In genomic region chr5:112411514-112412335, GRCm38 (mm10) we compare ENCODE assay signal across 9 mouse cellular contexts. TPM values are rescaled to one million over a fixed set of nuclear protein-coding genes. Genes with fewer than 3 reads are reported as not detected.
DNase-seq lines count a peak whose midpoint lies in the region; ATAC-seq and TF ChIP-seq lines count a peak whose summit lies in the region.
"Had no signal": no experiment of that assay in that cellular context is flagged by ENCODE, and none has a peak within 500 bp of the region (broad histone marks: within the 10 kb centered on the region; RNA-seq: fewer than 3 reads in every experiment).

No protein-coding gene starts in this region.

- H3K27ac ChIP-seq in lung, postnatal 0 days (ENCODE audit: low read length), result no peak overlapping the region
- peak overlapping the region; percentile 73 for H3K27ac ChIP-seq in midbrain, embryonic 12.5 days (replicated peaks)
- no peak overlapping the region for H3K27ac ChIP-seq in intestine, embryonic 15.5 days

- H3K9ac ChIP-seq in lung, postnatal 0 days (replicated peaks; ENCODE audit: low read depth), result no peak overlapping the region
- no peak overlapping the region for H3K9ac ChIP-seq in midbrain, embryonic 12.5 days (replicated peaks)
- no peak overlapping the region for H3K9ac ChIP-seq in intestine, embryonic 15.5 days

- H3K27me3 ChIP-seq in lung, postnatal 0 days (replicated peaks; ENCODE audit: insufficient read depth, low read length), result no peaks in the 10 kb centered on the region
- peaks cover 11% of the 10 kb centered on the region; the same call in 1 of the 2 replicates for H3K27me3 ChIP-seq in midbrain, embryonic 12.5 days
- H3K27me3 ChIP-seq in intestine, embryonic 15.5 days (replicated peaks), result 0 out of 2 replicates have a peak, but pooled peaks cover 6% of the 10 kb centered on the region

- peak; percentile 15 for DNase-seq in lung, postnatal 0 days (ENCODE audit: low spot score)
- no peak for DNase-seq in lung, postnatal 10 days
- DNase-seq in forelimb bud, embryonic 11.5 days (ENCODE audit: low read depth, low spot score), result peak; percentile 71
- no peak for DNase-seq in cerebellum, postnatal 25 days
- DNase-seq in adrenal gland, postnatal 25 days, result no peak
- no peak for DNase-seq in thymus, postnatal 10 days (ENCODE audit: low spot score in 2 of 2)

- no peak for TF ChIP-seq EP300 in lung, postnatal 0 days (IDR thresholded peaks at IDR 0.05)

- no peaks in the 10 kb centered on the region for H3K36me3 ChIP-seq in lung, postnatal 0 days (ENCODE audit: insufficient read depth, low read length)
- H3K36me3 ChIP-seq in midbrain, embryonic 12.5 days, result no peaks in the 10 kb centered on the region
- H3K36me3 ChIP-seq in intestine, embryonic 15.5 days, result no peaks in the 10 kb centered on the region

- H3K4me1 ChIP-seq in lung, postnatal 0 days (ENCODE audit: insufficient read depth, low read depth, low read length), result no peaks in the 10 kb centered on the region
- H3K4me1 ChIP-seq in midbrain, embryonic 12.5 days, result peaks cover 37% of the 10 kb centered on the region
- no peaks in the 10 kb centered on the region for H3K4me1 ChIP-seq in intestine, embryonic 15.5 days (replicated peaks)

- no peaks in the 10 kb centered on the region; the same call in 1 of the 2 replicates for H3K9me3 ChIP-seq in lung, postnatal 0 days (ENCODE audit: low read length)
- H3K9me3 ChIP-seq in midbrain, embryonic 12.5 days, result no peaks in the 10 kb centered on the region
- no peaks in the 10 kb centered on the region for H3K9me3 ChIP-seq in intestine, embryonic 15.5 days

- no peak for TF ChIP-seq CTCF in lung, postnatal 0 days (IDR thresholded peaks at IDR 0.05)

- H3K4me3 ChIP-seq in lung, postnatal 0 days (ENCODE audit: low read depth, low read length), result no peak overlapping the region
- no peak overlapping the region for H3K4me3 ChIP-seq in midbrain, embryonic 12.5 days
- H3K4me3 ChIP-seq in intestine, embryonic 15.5 days (replicated peaks), result no peak overlapping the region

- ATAC-seq in lung, postnatal 0 days, result no peak
- ATAC-seq in midbrain, embryonic 12.5 days (ENCODE audit: low FRiP score, low read depth), result peak; percentile 76
- no peak for ATAC-seq in intestine, embryonic 15.5 days

- H3K4me2 ChIP-seq in lung, postnatal 0 days (replicated peaks; ENCODE audit: low read depth, low read length), result no peak overlapping the region
- peak overlapping the region; percentile 30 for H3K4me2 ChIP-seq in midbrain, embryonic 12.5 days (replicated peaks)
- no peak overlapping the region; the same call in 1 of the 2 replicates for H3K4me2 ChIP-seq in intestine, embryonic 15.5 days (replicated peaks)

- WGBS in lung, postnatal 0 days, result 11% methylated on average over 19 of the region's 19 CpGs
- WGBS in midbrain, embryonic 12.5 days, result 14% methylated on average over 19 of the region's 19 CpGs
- 11% methylated on average over 19 of the region's 19 CpGs for whole genome bisulfite sequencing in intestine, embryonic 15.5 days

RNA-seq across cellular contexts. Expression of gene Asphd2, which starts 17.1 kb away (rescaled TPM):
- 1.9 and 2.0 TPM in 2 replicates for polyA plus RNA-seq in lung, postnatal 0 days (2015; fragmentation: Nextera tagmentation; extraction: Ambion mirVana)
- polyA plus RNA-seq in midbrain, embryonic 12.5 days (2016; fragmentation: Nextera tagmentation; extraction: Ambion mirVana), result 58.3 and 65.7 TPM in 2 replicates
- 8.5 and 10.1 TPM in 2 replicates for polyA plus RNA-seq in intestine, embryonic 15.5 days (2015; fragmentation: Nextera tagmentation; extraction: Ambion mirVana)
- 1.4 and 2.5 TPM in 2 replicates for total RNA-seq in adrenal gland, postnatal 25 days (2021)
- polyA plus RNA-seq: liver, embryonic 16.5 days had no signal

RNA-seq across cellular contexts. Expression of gene Gm6588, which starts 37.5 kb away (rescaled TPM):
- not detected in 2 replicates for polyA plus RNA-seq in lung, postnatal 0 days (2015; fragmentation: Nextera tagmentation; extraction: Ambion mirVana)
- 0.42 and 0.58 TPM in 2 replicates for polyA plus RNA-seq in midbrain, embryonic 12.5 days (2016; fragmentation: Nextera tagmentation; extraction: Ambion mirVana)
- not detected in 2 replicates for polyA plus RNA-seq in intestine, embryonic 15.5 days (2015; fragmentation: Nextera tagmentation; extraction: Ambion mirVana)
- total RNA-seq in adrenal gland, postnatal 25 days (2021), result not detected in 2 replicates
- polyA plus RNA-seq: liver, embryonic 16.5 days had no signal

RNA-seq across cellular contexts. Expression of gene Gm6583, which starts 55.9 kb away (rescaled TPM):
- polyA plus RNA-seq in lung, postnatal 0 days (2015; fragmentation: Nextera tagmentation; extraction: Ambion mirVana), result 0.25 and 0.31 TPM in 2 replicates
- polyA plus RNA-seq in midbrain, embryonic 12.5 days (2016; fragmentation: Nextera tagmentation; extraction: Ambion mirVana), result 0.26 and 0.30 TPM in 2 replicates
- polyA plus RNA-seq in intestine, embryonic 15.5 days (2015; fragmentation: Nextera tagmentation; extraction: Ambion mirVana), result 0.16 and 0.23 TPM in 2 replicates
- 0.36 TPM in 1 of 2 replicates, not detected in the other for total RNA-seq in adrenal gland, postnatal 25 days (2021)

Comparison
In these comparisons a context has a peak if more than half of its experiments do, and no peak if none do; other contexts are left out.
1. DNase-seq: peak in lung, postnatal 0 days (single experiment) and forelimb bud, embryonic 11.5 days (single experiment); none in lung, postnatal 10 days (single experiment), cerebellum, postnatal 25 days (0 of 2), adrenal gland, postnatal 25 days (single experiment) and thymus, postnatal 10 days (0 of 2).